16 mouse cellular contexts compared by ENCODE assay signal in genomic region chr5:34758762-34759161, GRCm38 (mm10).
"Had no signal": no experiment of that assay in that cellular context is flagged by ENCODE, and none has a peak within 500 bp of the region (broad histone marks: within the 10 kb centered on the region; RNA-seq: fewer than 3 reads in every experiment).

No protein-coding gene starts in this region.

- ATAC-seq: liver, postnatal 0 days; midbrain, embryonic 13.5 days; midbrain, embryonic 15.5 days had no signal

- H3K9ac ChIP-seq: liver, postnatal 0 days; midbrain, embryonic 13.5 days; midbrain, embryonic 15.5 days; neural tube, embryonic 12.5 days; stomach, embryonic 15.5 days had no signal

- H3K9me3 ChIP-seq: megakaryocyte, embryonic 14.5 days; midbrain, embryonic 13.5 days; midbrain, embryonic 15.5 days; neural tube, embryonic 12.5 days; stomach, embryonic 15.5 days had no signal

- DNase-seq: liver, postnatal 0 days; lung, adult 2 months; lung, postnatal 14 days; lung, postnatal 36 days; right cerebral cortex, postnatal 14 days; thymus, adult 2 months; thymus, postnatal 25 days; thymus, postnatal 4 days had no signal

- H3K4me2 ChIP-seq: midbrain, embryonic 11.5 days; midbrain, embryonic 13.5 days; midbrain, embryonic 15.5 days; neural tube, embryonic 12.5 days; stomach, embryonic 15.5 days had no signal

- H3K27me3 ChIP-seq: midbrain, embryonic 15.5 days; neural tube, embryonic 12.5 days; stomach, embryonic 15.5 days had no signal

- H3K36me3 ChIP-seq: midbrain, embryonic 13.5 days; midbrain, embryonic 15.5 days; neural tube, embryonic 12.5 days; stomach, embryonic 15.5 days had no signal

- H3K27ac ChIP-seq: macrophage; midbrain, embryonic 13.5 days; midbrain, embryonic 15.5 days; neural tube, embryonic 12.5 days; stomach, embryonic 15.5 days; stomach, postnatal 0 days had no signal

- H3K4me3 ChIP-seq: megakaryocyte, embryonic 14.5 days; midbrain, embryonic 13.5 days; midbrain, embryonic 15.5 days; neural tube, embryonic 12.5 days; stomach, embryonic 15.5 days had no signal
